ENCODE assay signal across 35 mouse cellular contexts in the genomic region with DNA sequence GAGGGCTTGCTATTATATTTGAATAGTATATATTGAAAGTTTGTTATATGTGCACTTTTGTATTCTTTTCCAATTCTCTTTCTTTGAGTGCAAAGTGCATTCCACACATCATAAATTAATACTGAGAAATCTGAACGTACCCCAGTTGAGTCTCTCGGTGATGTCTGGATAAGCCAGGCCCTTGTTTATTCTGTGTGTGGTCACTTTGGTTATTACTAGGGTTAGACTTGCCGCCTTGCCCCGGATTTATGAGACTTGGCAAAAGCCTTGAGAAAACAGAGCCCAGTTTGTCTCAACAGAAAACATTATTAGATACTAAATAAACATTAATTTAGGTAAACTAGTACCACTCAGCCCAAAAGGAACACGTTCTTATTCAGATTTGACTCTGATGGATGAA.
"Had no signal": no experiment of that assay in that cellular context is flagged by ENCODE, and none has a peak within 500 bp of the region (broad histone marks: within the 10 kb centered on the region; RNA-seq: fewer than 3 reads in every experiment).

No protein-coding gene starts in this region.

- H3K9me3 ChIP-seq: heart, embryonic 10.5 days; heart, embryonic 12.5 days; heart, embryonic 13.5 days; heart, embryonic 15.5 days; hindbrain, embryonic 10.5 days; hindbrain, embryonic 12.5 days; hindbrain, embryonic 13.5 days; hindbrain, embryonic 15.5 days; intestine, embryonic 15.5 days; kidney, embryonic 15.5 days had no signal

- DNase-seq: heart, adult 2 months; heart, postnatal 10 days; heart, postnatal 14 days; heart, postnatal 36 days; heart, postnatal 4 days; kidney, adult 11 months; kidney, adult 18-20 months; kidney, adult 2 months; kidney, adult 8-10 months; kidney, adult 9 months; kidney, postnatal 10 days; kidney, postnatal 14 days; kidney, postnatal 25 days; kidney, postnatal 36 days; kidney, postnatal 4 days; layer of hippocampus, adult 9-11 months; layer of hippocampus, postnatal 36 days had no signal

- H3K4me1 ChIP-seq: heart, embryonic 10.5 days; heart, embryonic 12.5 days; heart, embryonic 13.5 days; heart, embryonic 15.5 days; hindbrain, embryonic 10.5 days; hindbrain, embryonic 12.5 days; hindbrain, embryonic 13.5 days; hindbrain, embryonic 15.5 days; intestine, embryonic 15.5 days; kidney, embryonic 15.5 days had no signal

- H3K27me3 ChIP-seq: heart, embryonic 12.5 days; heart, embryonic 13.5 days; heart, embryonic 15.5 days; hindbrain, embryonic 12.5 days; hindbrain, embryonic 13.5 days; hindbrain, embryonic 15.5 days; intestine, embryonic 15.5 days; kidney, embryonic 15.5 days had no signal

- H3K4me3 ChIP-seq: heart, adult 2 months; heart, embryonic 10.5 days; heart, embryonic 12.5 days; heart, embryonic 13.5 days; heart, embryonic 15.5 days; hindbrain, embryonic 10.5 days; hindbrain, embryonic 12.5 days; hindbrain, embryonic 13.5 days; hindbrain, embryonic 15.5 days; intestine, embryonic 15.5 days; kidney, embryonic 15.5 days; layer of hippocampus, adult 2 months had no signal

- H3K27ac ChIP-seq: heart, adult 2 months; heart, embryonic 10.5 days; heart, embryonic 13.5 days; heart, embryonic 15.5 days; hindbrain, embryonic 10.5 days; hindbrain, embryonic 12.5 days; hindbrain, embryonic 13.5 days; hindbrain, embryonic 14.5 days; hindbrain, embryonic 15.5 days; hindbrain, postnatal 0 days; intestine, embryonic 15.5 days; kidney, embryonic 15.5 days; kidney, postnatal 0 days; layer of hippocampus, adult 2 months had no signal

- ATAC-seq: hindbrain, embryonic 16.5 days; hindbrain, postnatal 0 days; inflammation-experienced regulatory T-cells, adult 6 months; intestine, embryonic 15.5 days; intestine, postnatal 0 days had no signal

- H3K36me3 ChIP-seq: heart, embryonic 10.5 days; heart, embryonic 12.5 days; heart, embryonic 13.5 days; heart, embryonic 15.5 days; hindbrain, embryonic 10.5 days; hindbrain, embryonic 12.5 days; hindbrain, embryonic 13.5 days; hindbrain, embryonic 15.5 days; intestine, embryonic 15.5 days; kidney, embryonic 15.5 days had no signal

- H3K4me2 ChIP-seq: heart, embryonic 11.5 days; heart, embryonic 12.5 days; heart, embryonic 13.5 days; heart, embryonic 15.5 days; hindbrain, embryonic 12.5 days; hindbrain, embryonic 13.5 days; hindbrain, embryonic 14.5 days; hindbrain, embryonic 15.5 days; intestine, embryonic 15.5 days; kidney, embryonic 15.5 days had no signal

- H3K9ac ChIP-seq: heart, embryonic 12.5 days; heart, embryonic 13.5 days; heart, embryonic 15.5 days; hindbrain, embryonic 12.5 days; hindbrain, embryonic 13.5 days; hindbrain, embryonic 14.5 days; hindbrain, embryonic 15.5 days; intestine, embryonic 15.5 days; kidney, embryonic 15.5 days had no signal
